Mouse (Mus musculus) bone marrow, adult 2 months (tissue): ENCODE data around the gene Sh3d19. TPM values are rescaled to one million over a fixed set of nuclear protein-coding genes. Genes with fewer than 3 reads are reported as not detected.

Source experiments
- H3K27ac ChIP-seq: fragments of 200-500 bp; 2 replicates; pipeline ENCODE4 v1.5.1; 2012; ENCODE audit warnings: low read depth, mild to moderate bottlenecking, control low read depth, inconsistent platforms, low read length; ENCODE audit not compliant: control insufficient read depth, poor library complexity, insufficient read depth
- H3K4me1 ChIP-seq: fragments of 200-500 bp; 2 replicates; pipeline ENCODE4 v1.6.1; 2011; ENCODE audit warnings: low read length; ENCODE audit not compliant: control insufficient read depth, insufficient read depth
- H3K4me3 ChIP-seq: fragments of 200-500 bp; replicated peaks from 2 replicates; pipeline ENCODE3; 2011; ENCODE audit warnings: mild to moderate bottlenecking, low read depth, low read length, control low read depth; ENCODE audit not compliant: control insufficient read depth
- CTCF ChIP-seq: fragments of 200-500 bp; IDR thresholded peaks from 2 replicates; pipeline ENCODE4 v1.5.1; 2011; ENCODE audit warnings: low read length, control low read depth; ENCODE audit not compliant: control insufficient read depth, insufficient read depth
- POLR2A ChIP-seq: fragments of 200-500 bp; IDR thresholded peaks from 2 replicates; pipeline ENCODE4 v1.6.1; 2011; ENCODE audit warnings: low read depth, mild to moderate bottlenecking, control low read depth, low read length, borderline replicate concordance; ENCODE audit not compliant: control insufficient read depth
- WGBS: fragments of 180-500 bp; shearing (Covaris S2); methylation state at CpG from one replicate; pipeline ENCODE4 v1.1.7; 2018; 5-methylcytosine and 5-hydroxymethylcytosine counted together
- polyA plus RNA-seq: library from polyadenylated mRNA; stranded (reverse); fragments of >200 nt; gene quantifications from 2 replicates; pipeline ENCODE4 v1.2.4, GENCODE M21; 2011; ENCODE audit warnings: low replicate concordance; ENCODE audit not compliant: missing spikeins, insufficient read depth, insufficient read length

Sh3d19 gene
- polyA plus RNA-seq, 1 experiment, result 6.4 TPM

DNA sequence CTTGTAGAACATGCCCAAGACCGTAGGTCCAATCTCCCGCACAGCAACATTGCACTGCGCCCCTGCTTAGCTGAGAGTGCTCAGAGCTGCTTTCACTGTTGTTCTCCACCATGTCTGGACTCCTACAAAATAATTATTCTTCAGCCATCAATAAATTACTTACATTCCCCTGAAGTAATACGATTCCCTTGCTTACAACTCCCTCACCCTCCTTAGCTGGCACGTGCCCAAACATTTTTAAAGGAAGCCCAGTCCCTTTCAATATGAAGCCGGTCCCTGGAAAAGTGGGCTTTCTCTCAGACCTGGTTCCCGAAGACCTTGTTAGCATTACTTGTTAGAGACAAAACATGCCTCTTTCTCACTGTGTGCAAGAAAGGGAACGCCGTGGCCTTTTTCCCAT, 178.6 kb downstream of the Sh3d19 start:
- 89% methylated on average over 9 of the region's 9 CpGs for WGBS
- TF ChIP-seq CTCF (no peak), POLR2A (no peak)
- peaks cover 1% of the 10 kb centered on the region; the same call in 1 of the 2 replicates for H3K4me1 ChIP-seq
- H3K27ac ChIP-seq, result no peak overlapping the region
- H3K4me3 ChIP-seq, result no peak overlapping the region

GRCm38 (mm10) chr3:86168841-86169425, 198.0 kb downstream of the Sh3d19 start:
- no peak for TF ChIP-seq POLR2A
- no peak for TF ChIP-seq CTCF
- Histone ChIP-seq H3K27ac (no peak overlapping the region), H3K4me3 (no peak overlapping the region), H3K4me1 (no peaks in the 10 kb centered on the region; the same call in 1 of the 2 replicates)
- WGBS, result 24% methylated on average over 8 of the region's 8 CpGs

- Histone ChIP-seq H3K27ac (no peak overlapping the region), H3K4me1 (no peaks in the 10 kb centered on the region), H3K4me3 (no peak overlapping the region)
- TF ChIP-seq POLR2A (no peak), CTCF (no peak)
- 66% methylated on average over 7 of the region's 7 CpGs for WGBS
Measured at GRCm38 (mm10) chr3:86179714-86180113, 208.8 kb downstream of the Sh3d19 start.

Other genes starting within 250 kb of the Sh3d19 start
- not detected in 2 replicates for gene Fam160a1, start 153.8 kb upstream of the Sh3d19 start, polyA plus RNA-seq
- gene Glt28d2, start 83.6 kb upstream of the Sh3d19 start, polyA plus RNA-seq, result not detected in 2 replicates
- 1.0 and 1.1 TPM in 2 replicates for gene Gm37240, start 83.6 kb upstream of the Sh3d19 start, polyA plus RNA-seq
- gene Prss48, start 31.4 kb downstream of the Sh3d19 start, polyA plus RNA-seq, result not detected in 2 replicates
- gene Rps3a1, start 171.6 kb downstream of the Sh3d19 start, polyA plus RNA-seq, result 1,120 and 1,318 TPM in 2 replicates